Mouse (Mus musculus): ENCODE data around the gene Lin28b. TPM values are rescaled to one million over a fixed set of nuclear protein-coding genes. Genes with fewer than 3 reads are reported as not detected.

Lin28b gene
- polyA plus RNA-seq (2012; rRNA removed): 13.4 and 15.1 TPM in 2 replicates

DNA sequence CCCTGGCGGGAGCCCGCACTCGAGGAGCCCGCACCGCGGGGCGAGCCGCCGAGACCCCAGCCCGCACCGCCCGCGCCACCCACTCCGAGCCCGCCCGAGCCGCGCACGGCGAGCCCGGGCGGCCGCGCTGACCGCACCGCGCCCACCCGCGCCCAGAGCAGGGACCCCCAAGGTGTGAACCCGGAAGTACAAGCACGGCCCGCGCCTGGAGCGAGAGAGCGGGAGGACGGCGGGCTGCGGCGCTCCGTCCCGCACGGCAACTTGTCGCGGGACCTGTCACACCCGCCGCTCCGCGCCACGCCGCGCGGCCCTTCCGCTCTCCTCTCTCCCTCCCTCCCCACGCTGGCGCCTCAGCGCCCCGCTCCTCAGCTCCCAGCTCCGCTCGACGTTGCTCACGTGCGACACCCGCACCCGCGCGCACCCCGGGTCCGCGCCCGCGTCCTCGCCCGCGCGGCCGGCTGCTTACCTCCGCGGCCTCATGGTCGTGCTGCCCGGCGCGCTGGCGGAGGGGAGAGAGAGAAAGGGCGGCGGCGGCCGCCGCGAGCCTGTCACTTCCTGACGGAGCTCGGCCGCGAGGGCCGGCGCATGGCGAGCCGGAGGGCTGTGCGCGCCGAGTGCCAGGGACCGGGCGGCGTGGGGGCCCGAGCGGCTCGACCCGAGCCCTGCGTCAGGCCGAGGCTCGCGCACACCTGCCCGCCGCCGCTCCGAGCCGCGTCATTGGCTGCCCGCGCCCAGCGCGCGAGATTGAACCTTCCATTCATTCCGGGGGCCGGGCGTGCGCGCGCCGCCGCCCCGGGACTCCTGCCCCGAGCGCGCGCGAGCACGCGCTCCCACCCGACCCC lies at the start of gene Lin28b:
Lin28b (minus strand) TSS at position 635 of the 842 bp plus-strand sequence.
- TF ChIP-seq POLR2A (IDR thresholded peaks at IDR 0.05; ENCODE audit: borderline replicate concordance, extremely low read depth, insufficient read depth, insufficient read length, poor library complexity, severe bottlenecking) (peak; percentile 25; the same call in 1 of the 2 replicates), CTCF (IDR thresholded peaks at IDR 0.05; ENCODE audit: borderline replicate concordance, extremely low read depth, insufficient read depth, insufficient read length) (no peak)
- peak; percentile 91 for DNase-seq (ENCODE audit: low read depth)

DNA sequence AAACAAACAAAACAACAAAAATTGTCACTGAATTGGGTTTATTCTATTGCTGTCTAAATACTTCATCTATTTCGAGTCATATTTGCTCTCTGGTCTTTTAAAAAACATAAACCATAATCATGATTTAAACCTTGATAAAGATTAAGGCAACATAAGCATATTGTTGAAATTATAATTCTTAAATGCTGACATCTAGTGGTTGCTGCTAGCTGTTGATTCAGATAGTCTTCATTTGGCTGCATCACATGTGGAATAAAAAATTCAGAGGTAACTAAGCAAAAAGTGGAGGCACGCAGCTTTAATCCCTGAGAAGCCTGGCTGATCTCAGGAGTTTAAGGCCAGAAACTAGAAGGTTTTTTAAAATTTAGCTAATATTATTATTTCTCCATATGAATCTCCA lies 25.6 kb upstream of the Lin28b start:
- peak; percentile 36 for DNase-seq (ENCODE audit: low read depth)
- TF ChIP-seq POLR2A (IDR thresholded peaks at IDR 0.05; ENCODE audit: borderline replicate concordance, extremely low read depth, insufficient read depth, insufficient read length, poor library complexity, severe bottlenecking) (no peak), CTCF (IDR thresholded peaks at IDR 0.05; ENCODE audit: borderline replicate concordance, extremely low read depth, insufficient read depth, insufficient read length) (no peak)

DNA sequence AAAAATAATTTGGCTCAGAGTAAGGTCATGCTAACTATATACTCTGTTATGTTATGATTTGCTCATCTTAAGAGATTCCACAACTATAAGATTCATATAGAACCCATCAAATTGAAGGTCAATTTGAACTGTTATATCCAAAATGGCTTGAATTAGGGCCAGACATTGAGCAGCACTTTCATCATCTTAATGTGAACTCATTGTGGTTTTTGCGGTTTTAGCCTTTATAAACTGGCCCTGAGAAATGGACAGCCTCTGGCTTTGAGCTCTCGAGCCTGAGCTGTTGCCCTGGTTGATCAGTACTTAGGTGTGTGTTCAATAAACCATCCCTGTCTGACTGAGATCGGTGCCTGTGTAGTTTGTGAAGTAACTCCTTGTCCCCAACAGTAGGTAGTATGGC lies 24.5 kb upstream of the Lin28b start:
- DNase-seq (ENCODE audit: low read depth): no peak
- TF ChIP-seq CTCF (IDR thresholded peaks at IDR 0.05; ENCODE audit: borderline replicate concordance, extremely low read depth, insufficient read depth, insufficient read length) (no peak), POLR2A (IDR thresholded peaks at IDR 0.05; ENCODE audit: borderline replicate concordance, extremely low read depth, insufficient read depth, insufficient read length, poor library complexity, severe bottlenecking) (no peak)

DNA sequence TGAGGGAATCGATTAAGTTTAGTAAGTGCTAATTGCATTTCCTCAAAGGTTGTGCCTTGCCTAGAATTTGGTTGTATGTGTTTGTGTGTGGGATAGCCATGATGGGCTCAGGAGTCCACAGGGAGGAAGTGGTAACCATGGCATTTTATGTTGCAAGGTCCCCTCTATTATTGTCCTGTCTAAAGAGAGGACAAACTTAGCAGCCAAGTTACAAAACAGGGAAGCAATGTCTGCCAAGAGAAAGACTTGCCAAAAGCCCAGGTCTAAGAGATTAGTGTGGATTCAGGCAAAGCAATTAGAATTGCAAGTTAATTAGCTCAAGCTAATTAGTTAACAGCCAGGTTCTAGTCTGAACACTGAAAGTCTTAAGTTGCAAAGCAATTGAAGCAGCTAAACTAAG lies 14.1 kb upstream of the Lin28b start:
- DNase-seq (ENCODE audit: low read depth): peak; percentile 86

DNA sequence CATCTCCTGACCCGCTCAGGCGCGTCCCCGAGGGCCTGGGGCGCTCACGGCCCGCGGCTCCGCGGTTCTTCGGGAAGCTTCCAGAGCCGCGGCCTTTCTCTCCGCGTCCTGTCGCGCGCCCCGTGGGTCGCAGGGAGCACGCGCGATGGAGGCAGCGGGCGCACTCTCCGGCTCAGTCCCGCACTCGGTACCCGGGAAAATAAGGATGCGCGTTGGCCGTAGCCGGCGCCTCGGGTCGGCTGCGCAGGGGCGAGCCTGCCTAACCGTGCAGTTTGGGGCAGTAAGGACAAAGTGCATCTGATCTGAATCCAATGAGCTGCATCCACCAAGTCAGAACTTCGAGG lies 380 bp upstream of the Lin28b start:
- DNase-seq (ENCODE audit: low read depth): no peak
- TF ChIP-seq POLR2A (IDR thresholded peaks at IDR 0.05; ENCODE audit: borderline replicate concordance, extremely low read depth, insufficient read depth, insufficient read length, poor library complexity, severe bottlenecking): no peak

More for the DNA sequence above, 14.1 kb upstream of the Lin28b start:
- TF ChIP-seq CTCF (IDR thresholded peaks at IDR 0.05; ENCODE audit: borderline replicate concordance, extremely low read depth, insufficient read depth, insufficient read length): no peak
- no peak for TF ChIP-seq POLR2A (IDR thresholded peaks at IDR 0.05; ENCODE audit: borderline replicate concordance, extremely low read depth, insufficient read depth, insufficient read length, poor library complexity, severe bottlenecking)

DNA sequence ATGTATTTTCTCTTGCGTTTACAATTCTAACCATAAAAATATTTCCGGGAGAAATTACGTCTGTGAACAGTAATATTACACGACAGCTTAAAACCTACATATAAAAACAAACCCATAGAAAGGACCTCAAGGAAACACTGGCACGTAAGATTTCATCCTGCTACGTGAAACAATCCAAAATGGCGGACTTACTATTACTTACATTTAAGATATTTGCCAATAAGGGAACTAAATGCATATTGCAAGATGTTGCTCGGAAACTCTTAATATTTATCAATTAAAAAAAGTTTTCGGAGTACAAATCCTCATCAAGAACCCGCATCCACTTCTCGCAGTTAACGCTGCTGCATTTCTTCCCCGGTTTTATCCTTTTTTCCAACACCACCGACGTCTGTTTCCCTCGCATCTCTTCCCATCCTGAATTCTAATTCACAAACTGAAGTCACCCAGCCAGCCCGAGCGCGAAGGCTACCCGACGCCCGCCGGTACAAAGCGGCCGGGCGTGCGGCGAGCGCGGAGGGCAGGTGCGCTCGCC lies 902 bp downstream of the Lin28b start:
- no peak for TF ChIP-seq POLR2A (IDR thresholded peaks at IDR 0.05; ENCODE audit: borderline replicate concordance, extremely low read depth, insufficient read depth, insufficient read length, poor library complexity, severe bottlenecking)
- 0 out of 2 replicates have a peak, but pooled peaks have one; percentile 25 for TF ChIP-seq CTCF (IDR thresholded peaks at IDR 0.05; ENCODE audit: borderline replicate concordance, extremely low read depth, insufficient read depth, insufficient read length)

DNA sequence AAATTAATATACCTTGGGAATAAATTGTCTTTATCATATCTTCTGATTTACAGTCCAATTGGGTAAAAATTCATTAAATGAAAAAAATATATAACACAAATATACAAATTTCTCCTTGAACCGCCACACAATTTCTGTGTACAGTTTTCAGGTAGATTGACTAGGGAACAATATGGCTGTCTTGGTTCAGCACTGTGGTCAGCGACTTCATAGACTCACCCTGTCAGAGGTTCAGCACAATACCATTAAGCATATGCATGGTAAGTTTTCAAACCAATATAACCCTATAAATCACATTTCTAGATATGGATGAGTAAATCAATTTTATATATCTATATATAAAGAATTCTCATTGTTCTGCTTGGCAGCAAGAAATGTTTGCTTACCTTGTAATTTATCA lies 3.0 kb downstream of the Lin28b start:
- peak; percentile 27 for DNase-seq (ENCODE audit: low read depth)
- no peak for TF ChIP-seq CTCF (IDR thresholded peaks at IDR 0.05; ENCODE audit: borderline replicate concordance, extremely low read depth, insufficient read depth, insufficient read length)
- no peak for TF ChIP-seq POLR2A (IDR thresholded peaks at IDR 0.05; ENCODE audit: borderline replicate concordance, extremely low read depth, insufficient read depth, insufficient read length, poor library complexity, severe bottlenecking)

More for the DNA sequence above, 902 bp downstream of the Lin28b start:
- peak; percentile 76 for DNase-seq (ENCODE audit: low read depth)

DNA sequence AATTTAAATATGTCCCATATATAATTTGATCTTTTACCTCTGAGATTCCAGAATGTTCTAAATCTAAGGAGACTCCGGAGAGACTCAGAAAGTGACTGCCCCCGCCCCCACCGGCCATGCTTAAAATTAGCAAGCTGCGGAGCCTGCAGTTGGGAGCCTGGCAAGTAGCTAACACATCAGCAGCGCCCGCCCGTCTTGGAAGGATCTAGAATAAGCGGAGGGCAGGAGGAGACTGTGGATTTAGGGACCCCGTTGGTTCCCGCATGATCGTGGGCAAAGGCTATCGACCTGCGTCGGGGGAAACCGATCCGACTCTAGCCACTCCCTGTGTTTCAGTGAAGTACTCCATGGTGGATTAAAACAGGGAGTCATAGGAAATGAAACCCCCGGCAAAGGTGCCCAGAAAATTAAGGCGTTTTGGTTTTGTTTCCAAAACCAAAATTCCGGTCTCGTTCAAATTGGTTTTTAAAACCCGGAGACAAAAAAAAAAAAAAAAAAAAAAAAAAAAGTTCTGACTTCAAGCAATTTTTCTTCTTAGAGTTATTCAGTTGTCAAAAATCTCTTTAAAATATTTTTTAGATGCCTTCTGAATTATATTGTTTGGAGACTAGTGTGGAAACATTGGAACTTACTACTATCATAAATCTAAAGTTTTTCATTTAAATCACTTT lies 12.4 kb downstream of the Lin28b start:
- no peak for TF ChIP-seq CTCF (IDR thresholded peaks at IDR 0.05; ENCODE audit: borderline replicate concordance, extremely low read depth, insufficient read depth, insufficient read length)
- TF ChIP-seq POLR2A (IDR thresholded peaks at IDR 0.05; ENCODE audit: borderline replicate concordance, extremely low read depth, insufficient read depth, insufficient read length, poor library complexity, severe bottlenecking): no peak
- DNase-seq (ENCODE audit: low read depth): peak; percentile 56

DNA sequence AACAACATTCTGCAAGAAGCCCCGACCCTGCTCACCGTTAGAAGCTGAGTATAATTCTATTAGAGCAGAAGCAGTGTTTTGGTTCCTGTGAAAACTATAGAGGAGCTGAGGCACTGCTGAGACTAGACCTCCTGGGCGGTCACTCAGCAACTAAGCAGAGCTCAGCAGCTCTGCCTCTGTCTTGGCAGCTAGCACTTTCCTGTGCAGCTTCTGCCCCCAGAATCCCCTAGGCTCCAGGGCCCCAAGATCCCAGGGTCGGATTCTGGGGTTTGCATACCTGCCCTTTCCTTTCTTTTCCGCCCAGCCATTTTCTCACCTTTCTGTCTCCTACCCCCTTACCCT lies 13.1 kb downstream of the Lin28b start:
- DNase-seq (ENCODE audit: low read depth): peak; percentile 37
- no peak for TF ChIP-seq CTCF (IDR thresholded peaks at IDR 0.05; ENCODE audit: borderline replicate concordance, extremely low read depth, insufficient read depth, insufficient read length)
- TF ChIP-seq POLR2A (IDR thresholded peaks at IDR 0.05; ENCODE audit: borderline replicate concordance, extremely low read depth, insufficient read depth, insufficient read length, poor library complexity, severe bottlenecking): no peak

DNA sequence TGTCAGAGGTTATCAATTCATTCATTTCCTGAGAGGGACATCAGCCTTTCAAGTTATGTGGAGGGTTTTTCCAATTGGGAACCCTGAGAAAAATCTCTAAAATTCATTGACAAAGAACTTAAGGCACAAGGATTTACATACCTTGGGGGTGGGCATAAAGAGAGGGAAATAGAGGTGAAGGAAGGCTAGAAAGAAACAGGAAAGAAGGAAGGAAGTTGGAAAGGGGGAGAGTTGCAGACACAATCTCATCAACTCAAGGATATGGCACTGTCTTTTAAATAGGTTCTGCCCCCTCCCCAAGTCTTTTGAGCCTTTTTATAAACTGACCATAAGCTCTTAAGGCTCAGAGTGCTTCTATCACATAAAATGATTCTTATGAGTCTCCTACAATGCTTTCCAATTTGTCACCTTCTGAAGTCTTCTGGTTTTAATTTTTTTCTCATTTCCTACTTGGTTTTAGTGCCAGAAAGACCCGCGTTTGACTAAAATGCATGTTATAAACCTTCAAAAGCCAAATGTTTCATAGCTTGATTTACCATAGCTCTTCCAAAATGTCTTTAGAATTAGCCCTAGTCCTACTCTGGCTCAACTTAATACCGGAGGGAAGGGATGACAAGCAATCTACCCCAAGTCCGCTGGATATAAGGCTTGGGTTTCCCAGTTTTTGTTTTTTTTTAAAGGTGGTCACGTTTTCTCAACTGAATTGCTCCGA lies 13.6 kb downstream of the Lin28b start:
- TF ChIP-seq CTCF (IDR thresholded peaks at IDR 0.05; ENCODE audit: borderline replicate concordance, extremely low read depth, insufficient read depth, insufficient read length): no peak
- TF ChIP-seq POLR2A (IDR thresholded peaks at IDR 0.05; ENCODE audit: borderline replicate concordance, extremely low read depth, insufficient read depth, insufficient read length, poor library complexity, severe bottlenecking): no peak
- DNase-seq (ENCODE audit: low read depth): no peak

DNA sequence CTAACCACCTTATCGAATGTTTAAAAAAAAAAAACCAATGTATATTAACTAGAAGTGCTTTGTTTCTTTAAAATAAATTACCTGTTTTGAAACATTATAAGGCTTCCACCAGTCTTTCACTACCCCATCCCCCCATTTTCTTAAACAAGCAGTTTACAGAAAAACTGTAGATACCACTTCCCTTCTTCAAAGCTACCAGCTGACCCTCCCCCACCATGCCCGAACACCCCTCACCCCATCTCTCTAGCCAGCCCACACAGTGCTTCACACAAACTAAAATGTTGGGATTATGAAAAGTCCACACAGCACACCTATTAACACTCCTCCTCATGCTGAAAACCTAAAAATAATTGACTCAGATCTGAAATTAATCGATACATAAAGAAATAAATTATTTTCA lies 14.9 kb downstream of the Lin28b start:
- DNase-seq (ENCODE audit: low read depth): peak; percentile 19
- TF ChIP-seq CTCF (IDR thresholded peaks at IDR 0.05; ENCODE audit: borderline replicate concordance, extremely low read depth, insufficient read depth, insufficient read length) (no peak), POLR2A (IDR thresholded peaks at IDR 0.05; ENCODE audit: borderline replicate concordance, extremely low read depth, insufficient read depth, insufficient read length, poor library complexity, severe bottlenecking) (no peak)
